Comparison of ENCODE assay signal across 9 mouse cellular contexts in genomic region chrX:99358051-99358617, GRCm38 (mm10).
DNase-seq lines count a peak whose midpoint lies in the region; ATAC-seq lines count a peak whose summit lies in the region.
"Had no signal": no experiment of that assay in that cellular context is flagged by ENCODE, and none has a peak within 500 bp of the region (broad histone marks: within the 10 kb centered on the region; RNA-seq: fewer than 3 reads in every experiment).

No protein-coding gene starts in this region.

- H3K27ac ChIP-seq in lung, embryonic 15.5 days = 0 out of 2 replicates have a peak overlapping the region, but pooled peaks have one; percentile 18
- H3K27ac ChIP-seq in embryonic facial prominence, embryonic 13.5 days = peak overlapping the region; percentile 33; the same call in 1 of the 2 replicates
- no peak overlapping the region for H3K27ac ChIP-seq in hindbrain, embryonic 16.5 days (ENCODE audit: low read depth, low read length)
- H3K27ac ChIP-seq: limb, embryonic 13.5 days had no signal

- no peak overlapping the region for H3K4me2 ChIP-seq in lung, embryonic 15.5 days
- H3K4me2 ChIP-seq in embryonic facial prominence, embryonic 13.5 days = no peak overlapping the region
- no peak overlapping the region for H3K4me2 ChIP-seq in hindbrain, embryonic 16.5 days (ENCODE audit: low read length)
- H3K4me2 ChIP-seq: limb, embryonic 13.5 days had no signal

- H3K4me3 ChIP-seq in lung, embryonic 15.5 days = no peak overlapping the region
- H3K4me3 ChIP-seq in embryonic facial prominence, embryonic 13.5 days = no peak overlapping the region
- H3K4me3 ChIP-seq in hindbrain, embryonic 16.5 days (ENCODE audit: low read length) = no peak overlapping the region
- H3K4me3 ChIP-seq: limb, embryonic 13.5 days had no signal

- no peak overlapping the region for H3K9ac ChIP-seq in lung, embryonic 15.5 days
- no peak overlapping the region for H3K9ac ChIP-seq in embryonic facial prominence, embryonic 13.5 days
- H3K9ac ChIP-seq in hindbrain, embryonic 16.5 days (ENCODE audit: low read depth, low read length) = no peak overlapping the region
- H3K9ac ChIP-seq: limb, embryonic 13.5 days had no signal

- WGBS in lung, embryonic 15.5 days = 36% methylated on average over 13 of the region's 13 CpGs
- WGBS in embryonic facial prominence, embryonic 13.5 days = 37% methylated on average over 13 of the region's 13 CpGs
- WGBS in hindbrain, embryonic 16.5 days = 32% methylated on average over 13 of the region's 13 CpGs

- ATAC-seq in lung, embryonic 15.5 days (ENCODE audit: borderline replicate concordance, extremely low read depth, low FRiP score, low TSS enrichment) = peak; percentile 76; the same call in 1 of the 2 replicates
- peak; percentile 64; the same call in 1 of the 2 replicates for ATAC-seq in embryonic facial prominence, embryonic 13.5 days (ENCODE audit: insufficient number of reproducible peaks, insufficient read depth, low FRiP score, low TSS enrichment, low read depth)
- peak; percentile 48; the same call in 1 of the 2 replicates for ATAC-seq in hindbrain, embryonic 16.5 days

- no peaks in the 10 kb centered on the region for H3K36me3 ChIP-seq in lung, embryonic 15.5 days
- H3K36me3 ChIP-seq in embryonic facial prominence, embryonic 13.5 days = no peaks in the 10 kb centered on the region
- H3K36me3 ChIP-seq in hindbrain, embryonic 16.5 days (ENCODE audit: control insufficient read depth, insufficient read depth, low read length) = no peaks in the 10 kb centered on the region
- H3K36me3 ChIP-seq: limb, embryonic 13.5 days had no signal

- no peaks in the 10 kb centered on the region for H3K9me3 ChIP-seq in lung, embryonic 15.5 days
- H3K9me3 ChIP-seq in embryonic facial prominence, embryonic 13.5 days = no peaks in the 10 kb centered on the region
- no peaks in the 10 kb centered on the region for H3K9me3 ChIP-seq in hindbrain, embryonic 16.5 days (ENCODE audit: control insufficient read depth, low read length)
- H3K9me3 ChIP-seq: limb, embryonic 13.5 days had no signal

- DNase-seq in lung, postnatal 25 days (ENCODE audit: low spot score) = no peak
- DNase-seq in retina, postnatal 1 day = peak; percentile 61
- no peak for DNase-seq in spleen, adult 18-20 months
- DNase-seq in Muller cell, postnatal 12 days (ENCODE audit: inconsistent ontology term) = no peak
- DNase-seq in kidney, postnatal 36 days = no peak

- H3K4me1 ChIP-seq in lung, embryonic 15.5 days = peaks cover 15% of the 10 kb centered on the region
- peaks cover 17% of the 10 kb centered on the region for H3K4me1 ChIP-seq in embryonic facial prominence, embryonic 13.5 days
- no peaks in the 10 kb centered on the region for H3K4me1 ChIP-seq in hindbrain, embryonic 16.5 days (ENCODE audit: control insufficient read depth, insufficient read depth, low read depth, low read length)

- H3K27me3 ChIP-seq in lung, embryonic 15.5 days = peaks cover 17% of the 10 kb centered on the region; the same call in 1 of the 2 replicates
- H3K27me3 ChIP-seq in embryonic facial prominence, embryonic 13.5 days = peaks cover 82% of the 10 kb centered on the region
- H3K27me3 ChIP-seq in hindbrain, embryonic 16.5 days (replicated peaks; ENCODE audit: control insufficient read depth, insufficient read depth, low read length) = peaks cover 8% of the 10 kb centered on the region
